Mouse (Mus musculus) forebrain, postnatal 0 days (tissue): ENCODE results near the gene Hist1h2bg. TPM values are rescaled to one million over a fixed set of nuclear protein-coding genes. Genes with fewer than 3 reads are reported as not detected.
"Not testable (repeated sequence)": the region's sequence is repeated elsewhere in the genome, so short reads cannot be mapped to it uniquely, and the experiment has no call there.

Source experiments
- ATAC-seq: fragments of 200-750 bp; cut with Nextera tagmentation; 2 replicates; pipeline ENCODE4 v1.8.0; 2017; ENCODE audit warnings: mild to moderate bottlenecking, moderate library complexity
- DNase-seq: peaks from one replicate; pipeline ENCODE4 v3.0.0-alpha.2; 2015
- H3K27ac ChIP-seq: fragments of 300-500 bp; sonication (generic); 2 replicates; pipeline ENCODE4 v1.5.1; 2014; ENCODE audit warnings: low read depth, mild to moderate bottlenecking, antibody characterized with exemption, low read length, moderate library complexity, mixed read lengths
- H3K27me3 ChIP-seq: fragments of 300-500 bp; sonication (generic); 2 replicates; pipeline ENCODE4 v1.6.1; 2014; ENCODE audit warnings: mild to moderate bottlenecking, low read length, mixed read lengths; ENCODE audit not compliant: insufficient read depth
- H3K36me3 ChIP-seq: fragments of 300-500 bp; sonication (generic); 2 replicates; pipeline ENCODE4 v1.6.1; 2014; ENCODE audit warnings: mild to moderate bottlenecking, moderate library complexity; ENCODE audit not compliant: insufficient read depth
- H3K4me1 ChIP-seq: fragments of 300-500 bp; sonication (generic); 2 replicates; pipeline ENCODE4 v1.6.1; 2014; ENCODE audit warnings: antibody characterized with exemption; ENCODE audit not compliant: insufficient read depth
- H3K4me2 ChIP-seq: fragments of 300-500 bp; sonication (generic); 2 replicates; pipeline ENCODE4 v1.6.1; 2014; ENCODE audit warnings: low read depth, mild to moderate bottlenecking, moderate library complexity
- H3K4me3 ChIP-seq: fragments of 300-500 bp; sonication (generic); 2 replicates; pipeline ENCODE4 v1.5.1; 2014; ENCODE audit warnings: low read depth, low read length, mixed read lengths
- H3K9ac ChIP-seq: fragments of 300-500 bp; sonication (generic); 2 replicates; pipeline ENCODE4 v1.6.1; 2014; ENCODE audit warnings: mild to moderate bottlenecking
- H3K9me3 ChIP-seq: fragments of 300-500 bp; sonication (generic); 2 replicates; pipeline ENCODE4 v1.6.1; 2016; ENCODE audit warnings: low read length
- CTCF ChIP-seq: sonication (generic); IDR thresholded peaks from 2 replicates; pipeline ENCODE4 v1.5.1; 2016; ENCODE audit warnings: antibody characterized with exemption, control low read depth, low read depth
- WGBS: fragments of 180-500 bp; shearing (Covaris S2); extraction: QIAGEN DNeasy Blood & Tissue Kit; methylation state at CpG from one replicate; pipeline ENCODE4 v1.1.7; 2014; 5-methylcytosine and 5-hydroxymethylcytosine counted together
- polyA plus RNA-seq: library from polyadenylated mRNA; unstranded; fragments of >200 nt; fragmentation: Nextera tagmentation; extraction: Ambion mirVana; gene quantifications from 2 replicates; pipeline ENCODE4 v1.2.1, GENCODE M21; 2015
- total RNA-seq: library from RNA; depleted of rRNA; stranded (reverse); fragments of >200 nt; gene quantifications from 2 replicates; pipeline ENCODE4 v1.2.3, GENCODE M21; 2014

Gene Hist1h2bg
- total and polyA plus RNA-seq, 2 experiments from 2014 or later = 3.6 to 367 TPM

DNA sequence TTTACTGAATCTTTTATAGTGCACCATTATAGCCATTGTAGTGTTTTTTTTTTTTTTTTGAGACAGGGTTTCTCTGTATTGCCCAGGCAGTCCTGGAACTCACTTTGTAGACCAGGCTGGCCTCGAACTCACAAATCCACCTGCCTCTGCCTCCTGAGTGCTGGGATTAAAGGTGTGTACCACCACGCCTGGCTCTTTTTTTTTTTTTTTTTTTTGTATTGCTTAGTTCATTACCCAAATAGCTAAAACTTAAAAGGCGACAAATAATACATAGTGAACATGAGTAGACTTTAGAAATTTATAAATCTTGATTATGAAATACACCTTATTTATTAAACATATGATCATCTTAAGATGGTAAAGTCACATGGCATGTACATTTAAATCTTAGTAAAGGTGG, 29.7 kb upstream of the Hist1h2bg start:
- DNase-seq (no peak), ATAC-seq (no peak)
- Histone ChIP-seq H3K27me3 (no peaks in the 10 kb centered on the region), H3K4me2 (no peak overlapping the region), H3K9me3 (no peaks in the 10 kb centered on the region), H3K9ac (no peak overlapping the region), H3K36me3 (no peaks in the 10 kb centered on the region), H3K27ac (no peak overlapping the region), H3K4me3 (no peak overlapping the region), H3K4me1 (0 out of 2 replicates have a peak, but pooled peaks cover 4% of the 10 kb centered on the region)
- WGBS = 80% methylated on average over 3 of the region's 3 CpGs
- no peak for TF ChIP-seq CTCF

DNA sequence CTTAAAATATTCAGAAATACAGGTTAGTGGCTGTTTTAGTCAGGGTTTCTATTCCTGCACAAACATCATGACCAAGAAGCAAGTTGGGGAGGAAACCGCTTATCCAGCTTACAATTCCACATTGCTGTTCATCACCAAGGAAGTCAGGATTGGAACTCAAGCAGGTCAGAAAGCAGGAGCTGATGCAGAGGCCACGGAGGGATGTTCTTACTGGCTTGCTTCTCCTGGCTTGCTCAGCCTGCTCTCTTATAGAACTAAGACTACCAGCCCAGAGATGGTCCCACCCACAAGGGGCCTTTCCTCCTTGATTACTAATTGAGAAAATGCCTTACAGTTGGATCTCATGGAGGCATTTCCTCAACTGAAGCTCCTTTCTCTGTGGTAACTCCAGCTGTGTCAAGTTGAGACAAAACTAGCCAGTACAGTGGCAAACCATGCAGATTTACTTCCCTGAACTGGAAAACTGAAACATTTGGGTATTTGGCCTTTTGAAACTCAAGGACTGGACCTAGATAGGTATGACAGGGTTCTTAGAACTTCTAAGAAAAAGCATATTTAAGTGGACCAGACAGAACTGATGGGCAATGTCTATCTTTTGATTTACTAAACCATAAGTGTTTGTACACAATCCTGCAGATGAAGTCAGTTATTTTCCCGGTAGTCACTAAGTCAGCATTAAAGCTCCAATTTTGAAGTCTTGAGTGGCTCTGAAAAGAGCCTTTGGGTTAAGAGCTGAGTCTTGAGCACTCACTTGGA, 28.8 kb upstream of the Hist1h2bg start:
- not testable (repeated sequence) for H3K36me3 ChIP-seq, DNase-seq, H3K9me3 ChIP-seq, ATAC-seq, H3K27ac ChIP-seq, H3K4me1 ChIP-seq, H3K27me3 ChIP-seq
- Histone ChIP-seq H3K9ac (peak overlapping the region; percentile 44; the same call in 1 of the 2 replicates), H3K4me2 (peak overlapping the region; percentile 74), H3K4me3 (peak overlapping the region; percentile 41)
- WGBS = 4% methylated on average over 3 of the region's 3 CpGs

DNA sequence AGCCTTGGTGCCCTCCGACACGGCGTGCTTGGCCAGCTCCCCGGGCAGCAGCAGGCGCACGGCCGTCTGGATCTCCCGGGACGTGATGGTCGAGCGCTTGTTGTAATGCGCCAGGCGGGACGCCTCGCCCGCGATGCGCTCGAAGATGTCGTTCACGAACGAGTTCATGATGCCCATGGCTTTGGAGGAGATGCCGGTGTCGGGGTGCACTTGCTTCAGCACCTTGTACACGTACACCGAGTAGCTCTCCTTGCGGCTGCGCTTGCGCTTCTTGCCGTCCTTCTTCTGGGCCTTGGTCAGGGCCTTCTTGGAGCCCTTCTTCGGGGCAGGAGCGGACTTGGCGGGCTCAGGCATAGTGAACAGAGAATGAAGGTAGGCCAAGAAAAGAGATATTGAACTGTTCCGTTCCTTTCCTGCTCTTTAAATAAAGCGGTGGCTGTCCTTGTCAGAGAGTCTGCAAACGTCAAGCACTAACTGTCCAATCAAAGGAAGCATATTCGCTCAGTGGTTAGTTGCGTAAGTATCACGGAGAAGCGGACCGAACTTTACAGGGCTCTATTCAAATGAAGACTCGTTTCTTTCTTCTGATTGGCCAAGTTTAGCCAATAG, 28.1 kb upstream of the Hist1h2bg start, which contains the start of gene Hist1h2bh:
TSS of gene Hist1h2bh (minus strand) at position 394 of the 609 bp plus-strand sequence.
- H3K4me1 ChIP-seq, H3K27me3 ChIP-seq, H3K9me3 ChIP-seq, H3K36me3 ChIP-seq: not testable (repeated sequence)
- H3K4me2 ChIP-seq = peak within 1 kb of the TSS; percentile 74
- DNase-seq = peak; percentile 89
- WGBS = 2% methylated on average over 29 of the region's 42 CpGs
- H3K4me3 ChIP-seq = peak within 1 kb of the TSS; percentile 46
- peak within 1 kb of the TSS; percentile 66 for H3K9ac ChIP-seq
- H3K27ac ChIP-seq = peak within 1 kb of the TSS; percentile 86
- peak; percentile 91 for ATAC-seq

GRCm38 (mm10) chr13:23543965-23544786, 27.0 kb upstream of the Hist1h2bg start, which contains the start of gene Hist1h3f:
Hist1h3f (plus strand) TSS chr13:23544052.
- no peaks in the 10 kb centered on the region for H3K27me3 ChIP-seq
- peak; percentile 95 for ATAC-seq
- no peak for TF ChIP-seq CTCF
- 0 out of 2 replicates have a peak, but pooled peaks cover 4% of the 10 kb centered on the region for H3K4me1 ChIP-seq
- H3K27ac ChIP-seq = peak within 1 kb of the TSS; percentile 86
- WGBS = 1% methylated on average over 23 of the region's 45 CpGs
- DNase-seq = peak; percentile 92
- peak within 1 kb of the TSS; percentile 74 for H3K4me2 ChIP-seq
- H3K9me3 ChIP-seq = no peaks in the 10 kb centered on the region
- H3K36me3 ChIP-seq = no peaks in the 10 kb centered on the region
- peak within 1 kb of the TSS; percentile 46 for H3K4me3 ChIP-seq
- H3K9ac ChIP-seq = peak within 1 kb of the TSS; percentile 66

- not testable (repeated sequence) for H3K27ac ChIP-seq, DNase-seq, H3K36me3 ChIP-seq, H3K9me3 ChIP-seq, H3K4me1 ChIP-seq, H3K27me3 ChIP-seq
- Histone ChIP-seq H3K4me2 (peak overlapping the region; percentile 44), H3K9ac (0 out of 2 replicates have a peak overlapping the region, but pooled peaks have one; percentile 22), H3K4me3 (peak overlapping the region; percentile 46)
- ATAC-seq = peak; percentile 18
- WGBS = under 1% methylated on average over 11 of the region's 14 CpGs
Observed at GRCm38 (mm10) chr13:23544787-23545120, 26.4 kb upstream of the Hist1h2bg start.

DNA sequence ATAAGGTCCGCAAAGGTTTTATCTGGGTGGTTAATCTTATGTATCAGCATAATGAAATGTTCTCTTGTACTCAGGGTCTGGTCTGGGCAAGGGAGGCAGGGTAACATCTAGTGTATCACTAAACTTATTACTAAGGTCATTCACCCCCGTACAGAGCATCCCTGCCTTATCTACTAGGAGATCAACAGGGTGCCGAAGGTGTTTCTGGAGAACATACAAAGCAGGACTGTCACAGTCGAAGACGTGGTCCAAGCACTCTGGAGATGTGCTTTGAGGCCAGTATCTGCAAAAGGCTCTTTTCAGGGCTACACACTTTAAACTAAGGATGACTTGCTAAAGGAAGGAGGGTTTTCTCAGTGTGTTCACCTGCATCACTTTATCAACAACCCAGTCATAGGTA, 24.5 kb upstream of the Hist1h2bg start:
- DNase-seq (no peak), ATAC-seq (no peak)
- TF ChIP-seq CTCF = no peak
- no peak overlapping the region for H3K9ac ChIP-seq
- H3K36me3 ChIP-seq = no peaks in the 10 kb centered on the region
- no peak overlapping the region for H3K27ac ChIP-seq
- H3K4me1 ChIP-seq = 0 out of 2 replicates have a peak, but pooled peaks cover 8% of the 10 kb centered on the region
- H3K9me3 ChIP-seq = no peaks in the 10 kb centered on the region
- WGBS = 78% methylated on average over 5 of the region's 5 CpGs
- no peak overlapping the region for H3K4me2 ChIP-seq
- H3K27me3 ChIP-seq = no peaks in the 10 kb centered on the region
- H3K4me3 ChIP-seq = no peak overlapping the region
